Mouse (Mus musculus): ENCODE results near the gene Pcp4l1.

DNA sequence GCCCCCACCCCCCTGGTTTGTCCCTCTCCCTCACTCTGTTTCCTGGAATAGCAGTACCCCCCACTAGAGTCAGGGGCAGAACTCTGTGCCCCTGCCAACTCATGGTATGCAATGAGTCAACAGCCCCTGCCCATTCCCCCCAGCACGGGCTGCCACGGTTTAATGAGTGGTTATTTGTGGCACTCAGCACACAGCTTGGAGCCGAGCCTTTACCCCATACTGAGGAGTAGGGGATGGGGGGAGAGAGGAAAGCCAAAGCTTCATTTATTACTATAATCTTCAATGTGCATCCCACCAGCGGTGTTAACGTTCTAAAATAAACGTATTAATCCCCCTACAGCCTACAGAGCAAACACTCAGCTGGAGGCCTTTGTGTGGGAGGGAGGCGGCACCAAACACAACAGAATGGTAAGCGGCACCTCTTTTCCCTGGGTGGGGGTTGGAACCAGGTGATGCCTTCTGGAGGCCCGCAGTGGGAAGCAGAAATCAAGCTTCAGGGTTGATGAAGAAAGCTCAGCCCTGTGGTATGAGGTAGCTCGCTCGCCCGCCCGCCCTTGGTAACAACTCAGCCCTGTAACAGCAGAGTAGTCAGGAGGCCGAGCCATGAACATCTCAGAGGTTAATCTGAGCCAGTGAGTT lies 6.5 kb downstream of the Pcp4l1 start:
- TF ChIP-seq EP300 (IDR thresholded peaks at IDR 0.05; ENCODE audit: low read depth in 1 of 2, low read length in 2 of 2) (no peak), POLR2A (IDR thresholded peaks at IDR 0.05; ENCODE audit: control insufficient read depth in 1 of 2, insufficient read depth in 1 of 2, low read depth in 1 of 2, low read length in 2 of 2, poor library complexity in 1 of 2) (no peak), KAT2A (conservative IDR thresholded peaks at IDR 0.05; ENCODE audit: low read depth, low read length) (no peak)

All from MEL (cell line).